Mouse (Mus musculus) MEL (cell line): Measurements from ENCODE around the gene Gnpnat1. TPM values are rescaled to one million over a fixed set of nuclear protein-coding genes. Genes with fewer than 3 reads are reported as not detected.

ENCODE experiments used
- DNase-seq: peaks from one replicate; pipeline ENCODE4 v3.0.0; 2011; ENCODE audit warnings: low read depth, low spot score
- H3K27ac ChIP-seq: 2 replicates; pipeline ENCODE4 v1.5.1; 2012; ENCODE audit warnings: low read depth, mild to moderate bottlenecking, control low read depth, low read length, moderate library complexity; ENCODE audit not compliant: control insufficient read depth
- H3K27me3 ChIP-seq, 2 experiments: fragments of 150-350 bp in 1 of 2; sonication (generic) in 1 of 2; 2 replicates each; pipeline ENCODE4 v1.6.1; 2012; ENCODE audit warnings: low read length in 2 of 2, mild to moderate bottlenecking in 2 of 2, improper control_type of control experiment in 1 of 2, moderate library complexity in 1 of 2; ENCODE audit not compliant: insufficient read depth in 2 of 2, control insufficient read depth in 1 of 2
- H3K36me3 ChIP-seq, 2 experiments: 2 replicates each; pipeline ENCODE4 v1.6.1; 2012 to 2014; ENCODE audit warnings: low read length in 2 of 2, improper control_type of control experiment in 1 of 2, inconsistent platforms in 1 of 2, mild to moderate bottlenecking in 1 of 2; ENCODE audit not compliant: insufficient read depth in 2 of 2, control insufficient read depth in 1 of 2
- H3K4me1 ChIP-seq, 2 experiments: fragments of 150-350 bp in 1 of 2; sonication (generic) in 1 of 2; 2 replicates each; pipeline ENCODE4 v1.6.1; 2012; ENCODE audit warnings: low read length in 2 of 2, improper control_type of control experiment in 1 of 2, mild to moderate bottlenecking in 1 of 2; ENCODE audit not compliant: insufficient read depth in 2 of 2, control insufficient read depth in 1 of 2
- H3K4me3 ChIP-seq, 2 experiments: fragments of 150-350 bp in 1 of 2; sonication (generic) in 1 of 2; 2 replicates each; pipeline ENCODE4 v1.5.1; 2012; ENCODE audit warnings: low read depth in 2 of 2, low read length in 2 of 2, mild to moderate bottlenecking in 2 of 2, moderate library complexity in 2 of 2, control low read depth in 1 of 2, improper control_type of control experiment in 1 of 2; ENCODE audit not compliant: control insufficient read depth in 1 of 2, insufficient read depth in 1 of 2
- H3K79me2 ChIP-seq: 2 replicates; pipeline ENCODE4 v1.6.1; 2012; ENCODE audit warnings: mild to moderate bottlenecking, low read length, moderate library complexity; ENCODE audit not compliant: control insufficient read depth, poor library complexity, insufficient read depth
- H3K9ac ChIP-seq: 2 replicates; pipeline ENCODE4 v1.6.1; 2012; ENCODE audit warnings: low read depth, mild to moderate bottlenecking, control low read depth, low read length, moderate library complexity; ENCODE audit not compliant: control insufficient read depth, poor library complexity, severe bottlenecking
- H3K9me3 ChIP-seq: fragments of 150-350 bp; sonication (generic); replicated peaks from 2 replicates; pipeline ENCODE4 v1.6.1; 2012; ENCODE audit warnings: mild to moderate bottlenecking, low read length, improper control_type of control experiment, moderate library complexity; ENCODE audit not compliant: insufficient read depth
- CHD2 ChIP-seq: IDR thresholded peaks from 2 replicates; pipeline ENCODE4 v1.6.1; 2011; ENCODE audit warnings: low read length, improper control_type of control experiment
- EP300 ChIP-seq, 2 experiments: IDR thresholded peaks; 2 replicates each; pipeline ENCODE4 v1.6.1; 2011; ENCODE audit warnings: improper control_type of control experiment in 2 of 2, low read length in 2 of 2, low read depth in 1 of 2, mild to moderate bottlenecking in 1 of 2
- HCFC1 ChIP-seq: IDR thresholded peaks from 2 replicates; pipeline ENCODE4 v1.6.1; 2012; ENCODE audit warnings: low read depth, mild to moderate bottlenecking, inconsistent platforms, low read length, improper control_type of control experiment, moderate library complexity
- JUND ChIP-seq: IDR thresholded peaks from 2 replicates; pipeline ENCODE4 v1.6.1; 2011; ENCODE audit warnings: low read depth, mild to moderate bottlenecking, improper control_type of control experiment, low read length
- MAX ChIP-seq: IDR thresholded peaks from 2 replicates; pipeline ENCODE4 v1.6.1; 2011; ENCODE audit warnings: low read length, improper control_type of control experiment
- NELFE ChIP-seq: IDR thresholded peaks from 2 replicates; pipeline ENCODE4 v1.6.1; 2011; ENCODE audit warnings: low read depth, low read length, improper control_type of control experiment
- SIN3A ChIP-seq: IDR thresholded peaks from 2 replicates; pipeline ENCODE4 v1.6.1; 2012; ENCODE audit warnings: low read length, improper control_type of control experiment, inconsistent platforms
- SMC3 ChIP-seq: IDR thresholded peaks from 2 replicates; pipeline ENCODE4 v1.6.1; 2011; ENCODE audit warnings: low read depth, low read length, improper control_type of control experiment
- TAL1 ChIP-seq: IDR thresholded peaks from 2 replicates; pipeline ENCODE4 v1.6.1; 2012; ENCODE audit warnings: mild to moderate bottlenecking, inconsistent platforms, low read length, moderate library complexity, mixed read lengths
- TCF12 ChIP-seq: IDR thresholded peaks from 2 replicates; pipeline ENCODE4 v1.6.1; 2014; ENCODE audit warnings: low read depth, mild to moderate bottlenecking, inconsistent platforms, low read length, improper control_type of control experiment, moderate library complexity
- USF2 ChIP-seq, 2 experiments: IDR thresholded peaks; 2 replicates each; pipeline ENCODE4 v1.6.1; 2011 to 2012; ENCODE audit warnings: improper control_type of control experiment in 2 of 2, low read length in 2 of 2, borderline replicate concordance in 1 of 2, inconsistent platforms in 1 of 2, low read depth in 1 of 2, mild to moderate bottlenecking in 1 of 2; ENCODE audit not compliant: insufficient read depth in 1 of 2
- ZC3H11A ChIP-seq: IDR thresholded peaks from 2 replicates; pipeline ENCODE4 v1.6.1; 2012; ENCODE audit warnings: low read depth, mild to moderate bottlenecking, inconsistent platforms, low read length, improper control_type of control experiment
- ZMIZ1 ChIP-seq: IDR thresholded peaks from 2 replicates; pipeline ENCODE4 v1.6.1; 2012; ENCODE audit warnings: low read depth, mild to moderate bottlenecking, inconsistent platforms, low read length, improper control_type of control experiment, moderate library complexity
- polyA plus RNA-seq, 2 experiments: library from polyadenylated mRNA; stranded (reverse) in 1 of 2; unstranded in 1 of 2; fragments of >175 nt in 1 of 2; fragments of >200 nt in 1 of 2; gene quantifications; 2 replicates each; pipeline versions ENCODE4 v1.2.1 to v1.2.4; 2012; ENCODE audit warnings: low replicate concordance in 2 of 2, low read depth in 1 of 2; ENCODE audit not compliant: insufficient read length in 2 of 2, insufficient read depth in 1 of 2, missing spikeins in 1 of 2
- total RNA-seq: library from RNA; depleted of rRNA; stranded (reverse); fragments of 300-350 nt; gene quantifications from 2 replicates; pipeline ENCODE4 v1.2.3, GENCODE M21; 2012

Gnpnat1 gene
- total and polyA plus RNA-seq, 3 experiments: 24.8 to 26.8 TPM; not detected in 1

- Histone ChIP-seq H3K4me3 (no peak overlapping the region), H3K9me3 (no peaks in the 10 kb centered on the region), H3K9ac (no peak overlapping the region)
- TF ChIP-seq TAL1 (no peak), SMC3 (no peak), MAX (no peak), NELFE (no peak), USF2 (IDR thresholded peaks at IDR 0.05; ENCODE audit: borderline replicate concordance in 1 of 2, insufficient read depth in 1 of 2, low read depth in 1 of 2, low read length in 2 of 2) (no peak)
- TF ChIP-seq, all 39 proteins: peak for 0
- Histone ChIP-seq H3K27me3 (no peaks in the 10 kb centered on the region; a peak in 1 of 4 replicates), H3K36me3 (no peaks in the 10 kb centered on the region), H3K27ac (no peak overlapping the region), H3K79me2 (no peaks in the 10 kb centered on the region), H3K4me1 (no peaks in the 10 kb centered on the region)
- DNase-seq: no peak
These were observed 38.3 kb upstream of the Gnpnat1 start for GRCm38 (mm10) chr14:45442781-45443560.

GRCm38 (mm10) chr14:45441291-45441690, 36.6 kb upstream of the Gnpnat1 start:
- Histone ChIP-seq H3K36me3 (no peaks in the 10 kb centered on the region), H3K4me3 (no peak overlapping the region), H3K27me3 (no peaks in the 10 kb centered on the region), H3K9ac (no peak overlapping the region), H3K9me3 (no peaks in the 10 kb centered on the region), H3K4me1 (no peaks in the 10 kb centered on the region), H3K79me2 (no peaks in the 10 kb centered on the region), H3K27ac (no peak overlapping the region)
- no peak for DNase-seq
- TF ChIP-seq ZC3H11A (no peak), CHD2 (no peak), EP300 (IDR thresholded peaks at IDR 0.05; ENCODE audit: low read depth in 1 of 2, low read length in 2 of 2) (no peak), TCF12 (no peak), HCFC1 (no peak)

- Histone ChIP-seq H3K9ac (no peak overlapping the region), H3K4me3 (no peak overlapping the region), H3K9me3 (no peaks in the 10 kb centered on the region), H3K79me2 (no peaks in the 10 kb centered on the region), H3K27ac (no peak overlapping the region), H3K27me3 (no peaks in the 10 kb centered on the region), H3K4me1 (no peaks in the 10 kb centered on the region), H3K36me3 (no peaks in the 10 kb centered on the region)
- DNase-seq: no peak
- no peak for TF ChIP-seq SIN3A
- no peak for TF ChIP-seq JUND
- TF ChIP-seq TCF12: no peak
- no peak for TF ChIP-seq ZMIZ1
These were observed 34.7 kb upstream of the Gnpnat1 start for GRCm38 (mm10) chr14:45439387-45439786.
